Mouse (Mus musculus) liver, adult 2 months (tissue): ENCODE measurements around the gene Dis3l2.

Source experiments
- CTCF ChIP-seq: fragments of 200-500 bp; IDR thresholded peaks from 2 replicates; pipeline ENCODE4 v1.5.1; 2011; ENCODE audit warnings: low read depth, low read length, control low read depth
- POLR2A ChIP-seq: fragments of 200-500 bp; IDR thresholded peaks from 2 replicates; pipeline ENCODE4 v1.6.1; 2011; ENCODE audit warnings: low read length, control low read depth; ENCODE audit not compliant: insufficient read depth; ENCODE audit errors: extremely low read depth

GRCm38 (mm10) chr1:87012606-87013005, 309.0 kb downstream of the Dis3l2 start:
- TF ChIP-seq CTCF (no peak), POLR2A (no peak)
